Mouse (Mus musculus): Measurements from ENCODE around the gene Slit1.

DNA sequence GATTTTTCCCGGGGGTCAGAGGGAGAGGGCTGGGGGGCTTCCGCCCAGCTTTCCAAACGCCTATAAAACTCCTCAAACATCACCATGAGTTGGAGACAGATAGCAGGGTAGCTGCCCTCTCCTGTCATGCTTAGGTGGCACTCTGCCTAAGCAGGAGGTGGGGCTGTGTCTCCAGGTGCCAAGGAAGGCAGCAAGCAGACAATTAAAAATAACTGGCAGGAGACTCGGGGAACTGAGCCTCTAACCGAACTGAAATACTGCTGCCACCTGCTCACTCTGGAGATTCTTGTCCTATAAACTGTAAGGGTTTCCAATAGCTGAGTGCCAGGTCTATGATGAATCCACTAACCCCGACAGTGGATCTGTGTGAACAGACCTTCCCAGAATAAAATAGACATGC lies 131.8 kb downstream of the Slit1 start:
- no peak for TF ChIP-seq SRF (IDR thresholded peaks at IDR 0.05; ENCODE audit: control insufficient read depth, insufficient read length, low read depth)
- TF ChIP-seq POLR2A (IDR thresholded peaks at IDR 0.05; ENCODE audit: insufficient read length, low read depth), result no peak
- TF ChIP-seq TCF12 (IDR thresholded peaks at IDR 0.05; ENCODE audit: insufficient read depth, poor library complexity, severe bottlenecking), result no peak
- TF ChIP-seq E2F4 (IDR thresholded peaks at IDR 0.05; ENCODE audit: insufficient read depth), result no peak
